Mouse (Mus musculus): ENCODE results near the gene Sema5a.

The Sema5a gene

DNA sequence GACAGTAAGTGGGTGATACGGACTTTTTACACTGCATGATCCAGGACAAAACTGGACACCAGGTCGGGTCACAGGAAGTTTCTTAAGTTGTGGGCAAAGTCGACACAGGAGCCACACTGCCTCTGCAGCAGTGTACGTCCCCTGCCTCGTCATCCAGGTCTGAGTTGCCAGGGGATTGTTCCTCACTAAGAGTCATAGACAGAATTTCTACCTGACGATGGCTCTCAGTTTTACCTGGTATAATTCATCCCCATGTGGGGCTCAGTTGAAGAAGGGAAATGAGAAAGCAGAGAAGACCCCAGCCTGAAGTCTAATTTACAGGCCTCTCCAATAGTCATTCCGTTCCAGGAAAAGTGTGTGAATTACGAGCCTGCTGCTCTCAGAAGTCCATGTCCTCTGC is 66.2 kb downstream of the Sema5a start:
- no peak for DNase-seq (ENCODE audit: low spot score)

DNA sequence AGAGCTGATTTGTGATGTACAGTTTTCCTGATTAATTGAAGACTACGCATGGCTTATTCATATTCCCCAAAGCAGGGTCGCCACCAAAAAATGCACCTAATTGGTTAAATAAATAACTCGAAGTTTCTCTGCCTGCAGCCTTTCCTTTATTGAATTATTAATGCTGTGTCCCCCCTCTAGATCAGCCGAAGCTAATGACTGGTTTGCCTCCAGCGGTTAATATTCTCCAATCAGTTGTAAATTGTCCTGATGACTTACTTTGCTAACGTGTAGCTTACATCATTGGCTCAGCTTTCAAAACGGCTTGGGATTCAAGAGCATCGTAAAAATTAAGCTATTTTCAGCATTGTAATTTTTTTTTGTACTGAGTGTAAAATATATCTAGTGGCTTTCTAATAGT is 66.7 kb downstream of the Sema5a start:
- DNase-seq (ENCODE audit: low spot score): no peak

DNA sequence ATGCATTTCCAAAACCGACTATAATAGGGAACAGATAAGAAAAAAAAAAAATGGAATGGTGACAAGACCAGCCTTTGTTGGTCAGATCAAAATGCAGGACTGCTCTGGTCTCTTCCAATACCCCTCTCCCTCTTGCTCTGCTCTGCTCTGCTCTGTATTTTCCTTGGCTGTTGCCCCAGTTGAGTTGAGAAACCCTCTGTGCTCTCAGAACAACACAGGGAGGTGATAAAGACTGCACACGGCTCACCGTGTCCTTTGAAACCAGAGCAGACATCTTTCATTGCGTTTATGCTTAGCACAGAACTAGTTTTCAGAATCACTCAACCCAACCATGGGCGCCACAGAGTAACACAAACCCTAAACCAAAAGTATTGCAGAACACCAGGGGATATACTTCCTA is 72.5 kb downstream of the Sema5a start:
- no peak for DNase-seq (ENCODE audit: low spot score)

DNA sequence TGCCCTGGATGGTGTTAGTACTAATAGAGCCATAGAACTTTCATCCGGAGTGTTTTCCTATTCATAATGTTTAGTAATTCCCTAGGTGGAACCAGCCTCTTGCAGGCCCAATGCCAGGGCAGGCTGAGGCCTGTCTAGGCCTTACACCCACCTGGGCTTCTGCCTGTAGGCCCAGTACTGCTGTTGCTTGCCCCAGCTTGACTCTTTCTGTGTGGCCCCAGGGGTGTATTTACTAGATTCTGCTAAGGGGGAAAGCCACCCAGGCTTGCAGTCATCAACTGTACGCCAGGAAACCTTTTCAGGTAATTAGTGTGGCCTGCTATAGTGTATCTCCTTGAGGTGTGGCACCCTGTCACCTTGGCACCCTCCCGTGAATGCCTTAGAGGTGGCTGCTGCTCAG is 76.1 kb downstream of the Sema5a start:
- DNase-seq (ENCODE audit: low spot score): no peak

DNA sequence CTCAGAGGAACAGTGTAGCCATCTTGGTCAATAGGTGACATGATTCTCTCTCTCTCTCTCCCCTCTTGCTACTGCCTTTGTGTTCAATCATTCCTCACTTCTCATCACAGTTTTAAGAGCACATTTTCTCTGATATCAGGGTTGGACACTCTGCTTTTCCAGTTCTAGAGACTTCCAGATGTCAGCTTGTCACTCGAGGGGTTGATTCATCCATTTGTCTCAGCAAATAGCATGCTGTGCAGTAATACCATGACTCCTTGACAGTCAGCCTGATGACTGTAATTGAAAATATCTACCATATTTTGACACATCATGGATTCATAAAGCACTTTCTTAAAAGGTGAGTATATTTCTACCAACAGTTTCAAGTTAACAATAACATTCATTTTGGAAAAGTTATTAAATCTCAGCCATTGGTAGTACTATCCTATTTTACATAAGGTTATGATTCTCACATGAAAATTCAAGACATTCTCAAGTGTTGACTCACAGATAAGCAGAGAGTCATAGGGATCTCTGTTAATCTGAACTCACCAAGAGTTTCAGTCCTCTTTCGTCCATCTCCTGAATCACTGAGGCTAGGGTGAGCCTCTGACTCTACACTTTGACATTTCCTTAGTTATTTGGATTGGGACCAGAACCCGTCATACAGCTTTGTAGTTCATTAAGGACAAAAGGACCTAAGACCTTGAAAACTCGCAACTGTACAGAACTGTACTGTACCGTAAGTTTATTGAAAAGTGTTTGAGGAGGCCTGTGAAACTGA is 78.0 kb downstream of the Sema5a start:
- DNase-seq (ENCODE audit: low spot score): no peak

DNA sequence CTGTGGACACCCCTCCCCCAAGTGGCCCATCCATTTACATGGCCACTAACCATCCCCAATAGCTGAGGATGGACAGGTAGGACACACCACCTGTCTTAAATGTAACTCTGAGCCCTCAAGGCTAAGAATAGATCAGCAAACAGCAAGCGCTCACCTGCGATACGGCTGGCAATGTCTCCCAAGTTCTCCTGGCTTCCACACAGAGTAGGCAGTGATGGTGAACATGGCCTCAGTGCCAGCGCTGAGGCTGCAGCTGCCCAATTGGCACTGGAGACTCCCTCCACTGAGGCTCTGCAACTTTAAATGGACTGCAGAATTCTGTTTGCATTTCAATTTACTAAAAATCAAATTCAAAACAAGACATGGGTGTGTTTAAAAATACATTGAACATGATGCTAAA is 78.6 kb downstream of the Sema5a start:
- no peak for DNase-seq (ENCODE audit: low spot score)

DNA sequence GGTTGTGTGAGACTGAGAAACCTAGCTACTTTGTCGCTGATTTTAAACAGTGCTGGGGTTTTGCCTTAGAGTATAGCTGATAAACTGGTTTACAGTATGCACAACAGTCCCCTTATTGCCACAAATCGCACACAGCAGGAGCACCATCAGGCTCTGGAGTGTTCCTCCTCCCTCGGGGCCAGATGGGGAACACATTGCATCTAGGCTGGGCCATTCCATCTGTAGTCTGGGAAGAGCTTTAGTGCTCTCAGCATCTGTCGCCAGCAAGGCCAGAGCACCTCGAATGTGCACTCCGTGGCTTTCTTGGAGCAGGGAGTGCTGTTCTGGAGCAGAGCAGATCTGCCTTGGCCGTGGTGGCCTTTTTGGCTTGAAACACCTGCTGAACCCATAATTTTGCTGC is 79.5 kb downstream of the Sema5a start:
- DNase-seq (ENCODE audit: low spot score): no peak

DNA sequence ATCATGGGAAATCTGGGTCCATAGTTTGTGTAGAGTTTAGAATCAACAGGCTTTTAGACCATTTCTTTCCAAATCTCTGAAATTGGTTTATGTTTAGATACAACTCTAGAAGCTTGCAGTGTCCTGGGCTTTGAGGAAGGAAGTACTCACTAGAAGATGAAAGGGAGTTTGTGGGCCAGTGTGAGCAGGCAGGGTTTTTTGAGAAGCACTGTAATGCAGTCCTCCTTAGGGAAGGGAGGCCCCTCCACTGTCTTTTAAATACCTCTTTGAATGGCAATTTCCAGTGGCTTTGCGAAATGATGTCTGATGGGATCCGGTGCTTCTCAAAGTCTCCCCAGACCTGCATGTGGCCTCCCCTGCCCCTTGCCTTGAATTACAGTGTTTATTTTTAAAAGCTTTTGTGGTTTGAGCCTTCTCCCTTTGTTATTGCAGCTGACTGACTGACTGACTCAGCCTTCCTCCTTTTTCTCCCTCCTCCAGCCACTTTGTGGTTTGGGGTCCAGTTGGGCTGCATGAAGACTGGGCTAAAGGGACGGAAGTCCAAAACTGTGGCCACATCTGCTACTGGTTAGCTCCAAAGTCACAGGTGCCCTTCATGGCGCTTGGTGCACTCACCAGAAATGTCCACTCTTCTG is 83.9 kb downstream of the Sema5a start:
- no peak for DNase-seq (ENCODE audit: low spot score)

DNA sequence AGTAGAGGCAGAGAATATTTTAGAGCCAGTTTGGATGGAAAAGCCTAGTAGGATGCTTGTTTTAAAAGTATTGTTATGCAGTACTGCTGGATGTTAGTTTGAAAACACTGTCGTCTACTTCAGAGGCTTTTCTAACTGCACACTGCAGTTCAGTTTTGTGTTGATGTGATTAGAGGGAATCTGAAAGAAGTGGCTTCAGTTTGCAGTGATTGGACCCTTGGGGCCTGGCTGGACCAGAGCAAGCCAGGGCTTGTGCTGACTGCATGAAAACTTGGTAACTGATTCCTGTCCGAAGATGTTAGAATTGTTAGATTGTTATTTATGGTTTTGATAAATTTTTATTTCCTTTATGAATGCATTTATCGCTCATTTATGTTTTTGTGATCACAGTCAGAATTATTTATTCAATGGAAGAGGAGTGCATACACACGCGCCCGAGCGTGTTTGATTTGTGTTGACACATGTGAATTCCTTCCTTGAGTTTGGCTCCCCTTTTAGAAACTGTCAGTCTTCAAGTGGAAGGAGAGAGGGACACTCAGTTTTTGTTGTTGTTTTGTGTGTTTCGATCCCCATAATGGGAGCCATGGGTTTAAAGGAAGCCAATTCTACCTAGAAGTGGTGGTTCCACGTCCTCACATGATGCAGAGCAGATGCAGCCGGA is 85.2 kb downstream of the Sema5a start:
- no peak for DNase-seq (ENCODE audit: low spot score)

DNA sequence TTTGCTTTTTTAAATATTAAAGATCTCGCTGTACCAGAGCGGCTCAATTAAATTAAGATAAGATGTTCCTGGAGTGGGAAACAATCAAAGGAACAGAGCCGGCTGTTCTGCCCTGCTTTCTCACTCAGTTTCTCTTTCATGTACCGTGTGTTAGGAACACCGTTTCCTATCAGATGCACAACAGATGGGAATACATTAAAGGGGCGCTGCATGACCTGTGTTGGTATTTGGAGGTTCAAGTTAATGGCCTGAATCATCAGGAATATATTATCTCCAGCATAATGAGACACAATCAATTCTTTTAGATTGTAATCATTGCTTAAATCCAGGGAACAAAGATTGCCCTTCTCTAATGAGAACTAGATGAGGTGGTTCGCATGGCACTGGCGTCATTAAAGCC is 85.8 kb downstream of the Sema5a start:
- no peak for DNase-seq (ENCODE audit: low spot score)

DNA sequence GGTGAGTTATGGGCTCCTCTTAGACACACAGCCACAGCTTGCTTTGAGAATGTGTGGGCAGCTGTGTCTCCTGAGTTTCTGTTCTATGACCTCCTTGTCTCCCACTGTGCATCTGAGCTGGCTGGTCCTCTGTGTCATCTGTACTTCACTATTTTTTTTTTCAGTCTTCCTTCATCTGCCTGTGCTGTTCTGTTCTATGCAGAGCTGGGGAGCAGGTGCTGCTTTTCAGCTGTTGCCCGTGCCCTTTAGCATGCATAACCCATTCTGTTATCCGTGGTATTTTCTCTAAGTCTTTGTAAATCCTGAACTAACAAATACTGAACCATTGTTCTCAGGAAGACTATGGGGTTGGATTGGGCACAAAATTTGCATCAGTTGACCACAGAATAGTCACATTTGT is 86.4 kb downstream of the Sema5a start:
- DNase-seq (ENCODE audit: low spot score): no peak

DNA sequence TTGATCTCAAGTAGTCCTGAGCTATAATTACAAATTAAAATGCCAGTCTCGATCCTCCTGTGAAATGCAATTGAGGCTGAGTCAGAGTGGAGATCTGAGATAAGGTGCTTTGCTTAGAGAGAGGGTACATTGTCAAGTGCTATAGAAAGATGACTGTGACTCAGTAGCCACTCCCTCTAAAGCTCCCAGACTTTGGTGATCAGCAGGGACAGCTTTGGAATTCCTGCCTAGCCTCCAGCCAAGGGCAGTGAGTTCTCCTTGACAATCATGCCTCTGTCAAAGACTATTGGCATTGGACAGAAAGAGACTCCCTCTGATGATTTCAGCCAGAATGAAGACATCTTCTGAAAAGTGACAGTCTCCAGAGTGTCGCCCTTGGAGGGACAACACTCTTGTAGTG is 88.8 kb downstream of the Sema5a start:
- no peak for DNase-seq (ENCODE audit: low spot score)

DNA sequence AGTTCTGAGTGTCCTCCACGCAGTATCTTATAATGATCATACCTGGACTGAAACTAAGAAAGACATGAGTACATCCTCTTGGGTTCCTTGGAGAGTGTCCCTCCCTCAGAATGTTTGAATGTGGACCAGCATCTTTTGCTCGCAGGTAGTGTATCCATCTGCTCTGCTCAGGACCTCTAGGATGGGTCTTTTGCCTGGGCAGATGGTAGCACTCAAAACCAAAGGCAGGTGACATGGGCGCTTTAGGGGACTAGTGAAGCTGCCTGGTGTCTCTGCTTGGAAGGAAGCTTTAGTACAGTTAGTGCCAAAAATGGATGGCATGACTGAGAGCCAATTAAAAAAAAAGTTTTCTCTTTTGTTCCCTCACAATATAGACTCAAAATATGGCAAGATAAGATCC is 93.2 kb downstream of the Sema5a start:
- DNase-seq (ENCODE audit: low spot score): no peak

DNA sequence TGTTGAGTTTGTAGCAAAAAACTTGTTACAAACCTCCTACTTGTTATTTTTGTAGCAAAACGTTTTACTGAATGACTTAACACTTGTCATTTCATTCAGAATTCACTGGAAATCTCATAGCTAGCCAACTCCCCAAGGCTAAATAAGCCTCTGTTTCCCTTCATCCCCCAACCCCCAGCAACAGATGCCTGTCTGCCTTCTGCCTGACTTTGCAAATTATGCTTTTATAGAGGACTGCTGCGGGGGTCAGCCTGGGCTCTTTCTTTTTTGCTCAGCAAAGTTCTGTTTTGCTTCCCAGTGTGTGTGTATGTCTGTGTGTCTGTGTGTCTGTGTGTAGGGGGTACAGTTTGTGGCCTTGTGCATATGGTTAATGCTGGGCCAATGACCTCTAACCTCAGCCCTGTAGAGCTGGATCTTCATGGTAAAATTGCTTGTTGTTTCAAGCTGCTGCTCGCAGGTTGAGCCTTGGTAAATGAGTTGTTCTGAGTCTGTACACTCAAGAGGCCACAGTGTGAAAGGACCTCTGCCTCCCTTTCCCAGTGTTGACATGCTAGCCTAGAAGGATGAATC is 94.2 kb downstream of the Sema5a start:
- DNase-seq (ENCODE audit: low spot score): no peak

DNA sequence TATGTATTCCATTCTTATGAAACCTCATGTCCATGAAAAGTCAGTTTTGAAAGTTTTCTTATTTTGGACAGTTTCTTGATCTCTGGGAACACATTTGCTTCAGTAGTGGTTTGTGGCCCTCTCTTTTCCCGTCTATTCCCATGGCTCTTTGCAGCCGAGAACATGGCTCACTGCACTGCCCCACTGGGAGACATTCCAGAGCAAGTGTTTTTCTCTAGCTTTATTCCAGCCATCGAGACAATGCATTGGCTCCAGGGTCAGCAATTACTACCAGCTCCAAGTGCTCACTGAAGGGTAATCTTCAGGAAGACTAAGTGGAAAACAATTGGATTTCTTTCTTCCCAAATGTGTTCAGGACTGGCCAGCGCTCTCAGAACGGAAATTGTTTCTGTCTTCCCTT is 94.8 kb downstream of the Sema5a start:
- DNase-seq (ENCODE audit: low spot score): no peak

DNA sequence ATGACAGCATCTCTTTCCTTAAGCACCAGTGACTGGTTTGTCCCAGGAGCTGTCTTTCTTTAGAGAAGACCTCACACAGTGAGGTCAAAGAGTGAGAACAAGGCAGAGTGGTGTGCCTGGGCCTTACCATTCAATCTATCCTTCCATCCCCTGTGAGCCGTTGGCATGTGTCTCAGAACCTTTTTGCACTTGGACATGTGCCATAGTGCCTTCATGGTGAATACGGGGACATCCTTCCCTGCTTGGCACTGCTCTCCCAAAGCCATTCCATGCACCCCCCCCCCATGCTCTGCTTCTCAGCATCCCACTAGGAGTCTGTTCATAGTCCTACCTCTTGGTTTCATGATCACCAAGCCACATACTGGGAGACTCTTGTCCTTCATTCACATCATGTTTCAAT is 96.8 kb downstream of the Sema5a start:
- no peak for DNase-seq (ENCODE audit: low spot score)

DNA sequence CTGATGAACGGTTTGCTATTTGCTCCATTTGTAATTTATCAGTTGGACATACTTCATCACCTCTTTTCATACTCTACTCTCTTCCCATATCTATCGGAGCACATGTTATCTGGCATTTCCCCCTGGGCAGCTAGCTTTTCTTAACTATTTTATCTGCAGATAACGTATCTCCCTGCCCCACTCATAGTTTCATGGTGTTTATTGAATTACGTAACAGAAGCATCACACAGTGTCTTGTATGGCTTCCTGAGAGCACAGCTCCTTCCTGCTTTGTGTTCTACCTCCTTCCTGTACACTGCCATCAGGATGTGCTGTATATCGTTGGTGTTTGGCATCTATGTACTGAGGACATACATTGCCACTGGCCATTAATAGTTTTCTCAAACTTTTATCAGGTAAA is 98.9 kb downstream of the Sema5a start:
- no peak for DNase-seq (ENCODE audit: low spot score)

DNA sequence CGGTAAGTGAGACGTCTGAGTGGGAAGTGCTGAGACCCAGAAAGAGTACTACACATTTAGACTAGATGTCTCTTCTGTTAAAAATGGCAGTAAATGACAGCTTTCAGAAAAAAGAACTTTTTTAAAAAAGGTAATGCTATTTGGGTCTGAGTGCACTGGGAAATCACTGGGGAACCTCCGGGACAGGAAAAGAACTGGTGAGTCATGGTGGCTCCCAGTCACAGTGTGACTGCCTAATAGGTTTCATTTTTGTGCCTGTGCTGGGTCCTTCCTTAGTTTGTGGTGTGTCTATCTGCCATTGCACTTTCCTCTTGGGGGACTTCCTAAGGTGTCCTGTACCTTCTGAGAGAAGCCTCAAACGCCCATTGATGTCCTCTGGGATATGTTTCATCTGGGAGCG is 102.7 kb downstream of the Sema5a start:
- no peak for DNase-seq (ENCODE audit: low spot score)

DNA sequence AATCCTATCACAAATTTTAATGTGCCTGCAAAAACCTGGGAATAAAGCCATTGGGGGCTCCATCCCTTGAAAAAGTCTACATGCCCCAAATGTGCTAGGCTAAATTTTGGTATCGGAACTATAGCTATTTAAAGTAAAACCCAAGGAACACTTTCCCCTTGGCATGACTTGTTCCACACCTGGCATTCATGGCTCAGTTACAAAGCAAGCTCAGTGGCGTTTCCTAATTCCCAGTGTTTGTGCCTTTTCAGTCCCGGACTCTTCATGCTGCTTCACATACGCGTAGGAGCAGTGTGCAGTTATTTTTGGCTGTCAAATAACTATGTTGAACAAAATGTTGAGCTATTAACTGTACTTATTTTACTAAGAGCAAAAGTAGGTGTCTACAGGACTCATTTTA is 104.7 kb downstream of the Sema5a start:
- no peak for DNase-seq (ENCODE audit: low spot score)

DNA sequence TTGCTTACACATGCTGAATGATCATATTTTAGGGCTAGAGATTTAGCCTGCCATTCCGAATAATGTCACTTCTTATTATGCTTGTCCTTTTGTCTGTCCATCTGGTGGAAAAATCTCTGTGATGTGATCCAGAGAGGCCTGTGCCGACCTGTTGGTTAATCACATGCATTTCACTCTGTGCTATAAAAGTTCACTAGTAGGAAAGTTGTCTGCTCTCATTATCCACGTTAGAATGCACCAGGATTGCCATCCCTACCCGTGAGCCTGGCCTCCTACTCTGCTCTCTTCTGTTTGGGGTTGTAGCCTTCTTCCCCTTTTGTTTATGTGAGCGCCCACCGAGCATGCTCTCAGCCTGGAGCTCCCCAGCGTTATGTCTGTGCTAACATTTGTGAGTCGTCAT is 108.4 kb downstream of the Sema5a start:
- DNase-seq (ENCODE audit: low spot score): no peak

DNA sequence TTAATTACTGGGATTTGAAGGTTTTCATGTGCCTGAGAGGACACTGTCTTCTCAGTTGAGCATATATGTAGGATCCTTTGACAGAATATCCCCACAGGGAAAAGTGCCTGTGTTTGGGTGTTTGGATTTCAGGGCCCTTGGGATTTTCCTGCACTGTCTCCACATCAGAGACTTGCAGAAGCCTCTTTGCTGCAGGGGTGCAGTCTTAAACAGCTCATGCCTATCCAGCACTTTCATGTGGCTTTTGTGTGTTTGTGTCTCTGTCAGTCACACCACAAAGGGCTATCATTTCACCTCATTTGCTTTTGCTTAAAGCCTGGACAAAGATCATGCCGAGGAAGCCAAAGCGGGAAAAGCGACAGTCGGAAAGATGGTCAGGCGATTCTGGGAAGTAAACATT is 108.9 kb downstream of the Sema5a start:
- no peak for DNase-seq (ENCODE audit: low spot score)

DNA sequence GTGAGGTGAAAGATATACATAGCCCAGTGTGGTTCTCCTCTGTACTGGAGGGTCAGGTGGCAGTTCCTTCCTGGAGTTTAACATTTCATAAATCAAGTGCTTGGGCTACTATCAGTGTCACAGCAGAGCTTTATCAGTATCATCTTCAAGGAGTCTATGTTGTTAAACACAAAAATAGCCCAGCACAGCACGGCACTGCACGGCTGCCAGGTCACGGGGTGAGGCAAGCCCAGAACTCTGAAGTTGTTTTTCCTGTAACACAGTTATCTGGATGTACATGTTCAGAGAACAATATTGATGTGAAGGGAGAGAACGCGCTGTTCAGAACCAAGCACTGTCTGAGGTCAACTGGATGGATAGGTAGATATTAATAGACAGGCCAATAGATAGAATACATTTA is 112.2 kb downstream of the Sema5a start:
- no peak for DNase-seq (ENCODE audit: low spot score)

DNA sequence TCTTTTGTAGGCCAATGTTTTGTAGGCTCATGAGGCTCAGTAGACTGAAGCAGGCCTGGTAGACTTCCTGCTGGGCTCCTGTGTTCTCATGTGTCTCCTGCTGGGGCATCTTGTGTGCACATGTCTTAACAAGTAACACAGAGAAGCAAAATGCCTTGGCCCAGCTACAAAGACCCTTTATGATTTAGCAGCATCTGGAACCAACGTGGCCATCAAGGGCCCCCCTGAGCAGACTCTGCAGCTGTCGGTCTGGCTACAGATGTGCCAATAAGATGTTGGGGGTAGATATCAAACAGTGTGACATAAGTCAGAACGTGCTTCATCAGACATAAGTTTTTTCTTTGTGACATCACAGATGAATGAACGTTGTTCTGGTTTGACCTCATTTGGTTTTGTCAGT is 123.2 kb downstream of the Sema5a start:
- DNase-seq (ENCODE audit: low spot score): no peak
